Mouse (Mus musculus) heart, adult 2 months (tissue): ENCODE data around the gene Slc28a3.

ENCODE experiments used
- CTCF ChIP-seq: fragments of 200-600 bp; IDR thresholded peaks from 2 replicates; pipeline ENCODE4 v1.8.1; 2022; ENCODE audit warnings: antibody characterized with exemption, mild to moderate bottlenecking, moderate library complexity
- EP300 ChIP-seq: fragments of 200-500 bp; IDR thresholded peaks from 2 replicates; pipeline ENCODE4 v1.6.1; 2011; ENCODE audit warnings: low read depth, low read length, control low read depth; ENCODE audit not compliant: insufficient read depth

DNA sequence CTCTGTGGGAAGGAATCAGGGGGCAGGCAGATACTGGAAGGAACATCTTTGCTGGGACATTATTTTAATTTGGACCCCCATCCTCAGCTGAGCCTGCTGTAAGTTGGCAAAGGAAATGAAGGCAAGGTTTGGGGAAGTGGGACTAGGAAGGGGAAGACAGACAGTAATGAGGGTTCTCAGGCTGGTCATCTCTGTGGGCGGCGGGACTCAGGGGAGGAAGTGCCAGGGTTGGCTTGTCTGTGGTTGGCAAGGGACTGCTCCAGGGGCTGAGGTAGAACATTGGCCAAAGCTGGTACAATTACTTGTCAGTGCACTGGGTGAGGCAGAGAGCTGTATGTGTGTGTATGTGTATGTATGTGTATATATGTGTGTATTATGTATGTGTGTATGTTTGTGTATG, 107.1 kb downstream of the Slc28a3 start:
- TF ChIP-seq EP300 (no peak), CTCF (no peak)
